In genomic region chr10:40526301-40526761, GRCm38 (mm10) we compare ENCODE assay signal across 14 mouse cellular contexts. TPM values are rescaled to one million over a fixed set of nuclear protein-coding genes. Genes with fewer than 3 reads are reported as not detected.
DNase-seq lines count a peak whose midpoint lies in the region; ATAC-seq and TF ChIP-seq lines count a peak whose summit lies in the region.
"Had no signal": no experiment of that assay in that cellular context is flagged by ENCODE, and none has a peak within 500 bp of the region (broad histone marks: within the 10 kb centered on the region; RNA-seq: fewer than 3 reads in every experiment).

No protein-coding gene starts in this region.

- no peak for ATAC-seq in liver, embryonic 11.5 days (replicated peaks; ENCODE audit: low FRiP score)
- ATAC-seq in liver, embryonic 12.5 days = no peak
- ATAC-seq in megakaryocyte-erythroid progenitor cell, adult 5-6 weeks (replicated peaks; ENCODE audit: low FRiP score, low TSS enrichment, poor library complexity, severe bottlenecking) = peak; percentile 66
- ATAC-seq in forebrain, embryonic 14.5 days = no peak

- TF ChIP-seq POLR2A in lung, adult 2 months (IDR thresholded peaks at IDR 0.05; ENCODE audit: borderline replicate concordance, extremely low read depth, low read depth, low read length) = no peak

- 0 out of 2 replicates have a peak overlapping the region, but pooled peaks have one; percentile 26 for H3K9ac ChIP-seq in liver, embryonic 11.5 days (ENCODE audit: low read depth, low read length)
- no peak overlapping the region for H3K9ac ChIP-seq in liver, embryonic 12.5 days
- H3K9ac ChIP-seq in forebrain, embryonic 14.5 days (ENCODE audit: low read length) = no peak overlapping the region

- H3K27me3 ChIP-seq in liver, embryonic 11.5 days (replicated peaks; ENCODE audit: control insufficient read depth, insufficient read depth, low read length) = no peaks in the 10 kb centered on the region
- H3K27me3 ChIP-seq in liver, embryonic 12.5 days (replicated peaks) = 0 out of 2 replicates have a peak, but pooled peaks cover 3% of the 10 kb centered on the region
- no peaks in the 10 kb centered on the region for H3K27me3 ChIP-seq in forebrain, embryonic 14.5 days (replicated peaks; ENCODE audit: control insufficient read depth, insufficient read depth, low read length)

- no peak for TF ChIP-seq CTCF in lung, adult 2 months (IDR thresholded peaks at IDR 0.05; ENCODE audit: insufficient read depth, low read length)

- H3K4me3 ChIP-seq in liver, embryonic 11.5 days (ENCODE audit: low read depth, low read length) = no peak overlapping the region
- H3K4me3 ChIP-seq in liver, embryonic 12.5 days = no peak overlapping the region
- no peak overlapping the region for H3K4me3 ChIP-seq in lung, adult 2 months (replicated peaks; ENCODE audit: extremely low read depth, low read depth, low read length)
- no peak overlapping the region for H3K4me3 ChIP-seq in forebrain, embryonic 14.5 days (ENCODE audit: low read depth, low read length)
- H3K4me3 ChIP-seq: erythroblast, embryonic 14.5 days had no signal

- no peaks in the 10 kb centered on the region for H3K9me3 ChIP-seq in liver, embryonic 11.5 days (ENCODE audit: control insufficient read depth, low read length)
- H3K9me3 ChIP-seq in liver, embryonic 12.5 days (replicated peaks) = no peaks in the 10 kb centered on the region
- H3K9me3 ChIP-seq in forebrain, embryonic 14.5 days (replicated peaks; ENCODE audit: control insufficient read depth, low read length) = no peaks in the 10 kb centered on the region

- no peaks in the 10 kb centered on the region for H3K36me3 ChIP-seq in liver, embryonic 11.5 days (ENCODE audit: control insufficient read depth, insufficient read depth, low read length)
- no peaks in the 10 kb centered on the region for H3K36me3 ChIP-seq in liver, embryonic 12.5 days
- no peaks in the 10 kb centered on the region for H3K36me3 ChIP-seq in forebrain, embryonic 14.5 days (ENCODE audit: control insufficient read depth, insufficient read depth, low read length)

- no peak overlapping the region for H3K27ac ChIP-seq in liver, embryonic 11.5 days (ENCODE audit: low read depth, low read length)
- no peak overlapping the region for H3K27ac ChIP-seq in liver, embryonic 12.5 days
- H3K27ac ChIP-seq in forebrain, embryonic 14.5 days (ENCODE audit: low read depth, low read length) = no peak overlapping the region

- 47% methylated on average over 8 of the region's 8 CpGs for WGBS in liver, embryonic 11.5 days
- WGBS in liver, embryonic 12.5 days (ENCODE audit: insufficient replicate concordance) = 30% methylated on average over 8 of the region's 8 CpGs
- 60% methylated on average over 8 of the region's 8 CpGs for WGBS in lung, adult 2 months
- WGBS in forebrain, embryonic 14.5 days = 75% methylated on average over 8 of the region's 8 CpGs

- H3K4me1 ChIP-seq in liver, embryonic 11.5 days (replicated peaks; ENCODE audit: control insufficient read depth, insufficient read depth, low read length) = peaks cover 18% of the 10 kb centered on the region
- peaks cover 49% of the 10 kb centered on the region for H3K4me1 ChIP-seq in liver, embryonic 12.5 days
- H3K4me1 ChIP-seq in lung, adult 2 months (ENCODE audit: control insufficient read depth, insufficient read depth, low read length) = no peaks in the 10 kb centered on the region
- H3K4me1 ChIP-seq in forebrain, embryonic 14.5 days (ENCODE audit: control insufficient read depth, insufficient read depth, low read length) = peaks cover 3% of the 10 kb centered on the region

- no peak for DNase-seq in liver, embryonic 11.5 days (ENCODE audit: low spot score)
- peak; percentile 85 for DNase-seq in MN1 (ENCODE audit: low spot score)
- peak; percentile 52 for DNase-seq in brain, adult 2 months (ENCODE audit: low read depth, low spot score)
- DNase-seq in lung, adult 2 months = no peak
- no peak for DNase-seq in forebrain, embryonic 14.5 days (ENCODE audit: low spot score)
- DNase-seq: adrenal gland, postnatal 14 days; kidney, adult 2 months; thymus, postnatal 36 days had no signal

- no peak overlapping the region for H3K4me2 ChIP-seq in liver, embryonic 11.5 days
- no peak overlapping the region for H3K4me2 ChIP-seq in liver, embryonic 12.5 days
- no peak overlapping the region for H3K4me2 ChIP-seq in forebrain, embryonic 14.5 days (ENCODE audit: low read length)

RNA-seq across cellular contexts. Expression of gene Slc22a16, which starts 43.8 kb away (rescaled TPM):
- polyA plus RNA-seq in liver, embryonic 11.5 days (2014; fragmentation: Nextera tagmentation; extraction: Ambion mirVana) = not detected in 2 replicates
- not detected in 2 replicates for polyA plus RNA-seq in liver, embryonic 12.5 days (2016; fragmentation: Nextera tagmentation; extraction: Ambion mirVana)
- total RNA-seq in megakaryocyte-erythroid progenitor cell, adult 5-6 weeks (2014; fragmentation: Nextera tagmentation) = not detected in 2 replicates
- total RNA-seq in megakaryocyte-erythroid progenitor cell, adult 5-6 weeks (2017) = not detected in 2 replicates
- not detected in 2 replicates for polyA plus RNA-seq in lung, adult 2 months (2012; rRNA removed)
- polyA plus RNA-seq in forebrain, embryonic 14.5 days (2014; fragmentation: Nextera tagmentation; extraction: Ambion mirVana) = not detected in 2 replicates
- total RNA-seq: adrenal gland, postnatal 14 days; liver, adult 2 months; neutrophil, adult 5-6 weeks had no signal
- polyA plus RNA-seq: erythroblast, embryonic 14.5 days; hindbrain, embryonic 11.5 days; kidney, adult 2 months; liver, adult 2 months had no signal

Comparison
In these comparisons a context has a peak if more than half of its experiments do, and no peak if none do; other contexts are left out.
1. DNase-seq: peak in MN1 (single experiment) and brain, adult 2 months (single experiment); none in liver, embryonic 11.5 days (single experiment), lung, adult 2 months (single experiment) and forebrain, embryonic 14.5 days (single experiment).